Mouse (Mus musculus) midbrain, embryonic 14.5 days (tissue): ENCODE data around the gene Btnl1. TPM values are rescaled to one million over a fixed set of nuclear protein-coding genes. Genes with fewer than 3 reads are reported as not detected.

Experiments used
- ATAC-seq: fragments of 200-750 bp; cut with Nextera tagmentation; 2 replicates; pipeline ENCODE4 v1.8.0; 2017; ENCODE audit warnings: moderate number of reproducible peaks, moderate library complexity; ENCODE audit not compliant: low FRiP score, low TSS enrichment
- DNase-seq: peaks from one replicate; pipeline ENCODE4 v3.0.0-alpha.2; 2015
- H3K27ac ChIP-seq: fragments of 300-500 bp; sonication (generic); replicated peaks from 2 replicates; pipeline ENCODE4 v1.5.1; 2014; ENCODE audit warnings: mild to moderate bottlenecking, low read depth, low read length, moderate library complexity
- H3K27me3 ChIP-seq: fragments of 300-500 bp; sonication (generic); 2 replicates; pipeline ENCODE4 v1.6.1; 2014; ENCODE audit warnings: low read length, control low read depth, mixed read lengths; ENCODE audit not compliant: control insufficient read depth, insufficient read depth
- H3K36me3 ChIP-seq: fragments of 300-500 bp; sonication (generic); 2 replicates; pipeline ENCODE4 v1.6.1; 2014; ENCODE audit warnings: low read length, control low read depth; ENCODE audit not compliant: control insufficient read depth, insufficient read depth
- H3K4me1 ChIP-seq: fragments of 300-500 bp; sonication (generic); 2 replicates; pipeline ENCODE4 v1.6.1; 2014; ENCODE audit warnings: mild to moderate bottlenecking, antibody characterized with exemption, low read length, control low read depth; ENCODE audit not compliant: control insufficient read depth, insufficient read depth
- H3K4me2 ChIP-seq: fragments of 300-500 bp; sonication (generic); 2 replicates; pipeline ENCODE4 v1.6.1; 2014; ENCODE audit warnings: mild to moderate bottlenecking, low read length, moderate library complexity
- H3K4me3 ChIP-seq: fragments of 300-500 bp; sonication (generic); replicated peaks from 2 replicates; pipeline ENCODE4 v1.5.1; 2014; ENCODE audit warnings: low read depth, low read length
- H3K9ac ChIP-seq: fragments of 300-500 bp; sonication (generic); replicated peaks from 2 replicates; pipeline ENCODE4 v1.6.1; 2014; ENCODE audit warnings: mild to moderate bottlenecking, low read length, moderate library complexity
- H3K9me3 ChIP-seq: fragments of 300-500 bp; sonication (generic); 2 replicates; pipeline ENCODE4 v1.6.1; 2016; ENCODE audit warnings: low read length, control low read depth, mixed read lengths; ENCODE audit not compliant: control insufficient read depth
- WGBS: fragments of 180-500 bp; shearing (Covaris S2); extraction: QIAGEN DNeasy Blood & Tissue Kit; methylation state at CpG from one replicate; pipeline ENCODE4 v1.1.7; 2014; 5-methylcytosine and 5-hydroxymethylcytosine counted together
- polyA plus RNA-seq: library from polyadenylated mRNA; unstranded; fragments of >200 nt; fragmentation: Nextera tagmentation; extraction: Ambion mirVana; gene quantifications from 2 replicates; pipeline ENCODE4 v1.2.1, GENCODE M21; 2014

The Btnl1 gene
- polyA plus RNA-seq, 1 experiment from 2014 or later: not detected

DNA sequence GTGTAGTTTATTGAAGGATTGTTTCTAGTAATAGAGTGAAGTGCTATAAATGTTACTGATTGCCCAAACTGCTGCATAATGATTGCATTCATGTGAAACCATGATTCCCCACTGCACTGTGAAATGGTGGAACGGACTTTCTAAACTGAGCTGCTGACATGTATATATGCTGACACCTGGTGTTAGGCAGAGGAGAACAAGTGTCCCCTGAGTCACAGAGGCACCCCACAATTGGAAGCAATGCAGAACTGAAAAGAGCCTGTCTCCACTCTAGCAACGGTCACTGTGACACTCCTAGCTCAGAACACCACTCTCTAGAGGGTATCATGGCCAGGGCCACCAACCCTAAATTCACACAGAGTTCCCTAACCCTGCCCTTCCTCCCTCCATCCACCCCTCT lies 1.8 kb downstream of the Btnl1 start:
- Histone ChIP-seq H3K4me1 (no peaks in the 10 kb centered on the region), H3K27me3 (no peaks in the 10 kb centered on the region), H3K36me3 (no peaks in the 10 kb centered on the region), H3K9me3 (no peaks in the 10 kb centered on the region), H3K4me3 (no peak overlapping the region), H3K27ac (no peak overlapping the region), H3K4me2 (no peak overlapping the region), H3K9ac (no peak overlapping the region)
- WGBS: 82% methylated on average over 2 of the region's 2 CpGs
- no peak for ATAC-seq
- no peak for DNase-seq

DNA sequence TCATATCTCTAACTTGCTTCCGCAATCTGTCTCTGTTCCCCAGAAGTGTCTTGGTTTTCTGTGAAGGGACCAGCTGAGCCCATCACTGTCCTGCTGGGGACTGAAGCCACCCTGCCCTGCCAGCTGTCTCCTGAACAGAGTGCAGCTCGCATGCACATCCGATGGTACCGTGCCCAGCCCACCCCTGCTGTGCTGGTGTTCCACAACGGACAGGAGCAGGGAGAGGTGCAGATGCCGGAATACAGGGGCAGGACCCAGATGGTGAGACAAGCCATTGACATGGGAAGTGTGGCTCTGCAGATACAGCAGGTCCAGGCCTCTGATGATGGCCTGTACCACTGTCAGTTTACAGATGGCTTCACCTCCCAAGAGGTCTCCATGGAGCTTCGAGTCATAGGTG lies 2.5 kb downstream of the Btnl1 start:
- Histone ChIP-seq H3K27me3 (no peaks in the 10 kb centered on the region), H3K27ac (no peak overlapping the region), H3K4me1 (no peaks in the 10 kb centered on the region), H3K9me3 (no peaks in the 10 kb centered on the region), H3K4me2 (no peak overlapping the region), H3K9ac (no peak overlapping the region), H3K4me3 (no peak overlapping the region), H3K36me3 (no peaks in the 10 kb centered on the region)
- 77% methylated on average over 7 of the region's 7 CpGs for WGBS
- DNase-seq (no peak), ATAC-seq (no peak)

DNA sequence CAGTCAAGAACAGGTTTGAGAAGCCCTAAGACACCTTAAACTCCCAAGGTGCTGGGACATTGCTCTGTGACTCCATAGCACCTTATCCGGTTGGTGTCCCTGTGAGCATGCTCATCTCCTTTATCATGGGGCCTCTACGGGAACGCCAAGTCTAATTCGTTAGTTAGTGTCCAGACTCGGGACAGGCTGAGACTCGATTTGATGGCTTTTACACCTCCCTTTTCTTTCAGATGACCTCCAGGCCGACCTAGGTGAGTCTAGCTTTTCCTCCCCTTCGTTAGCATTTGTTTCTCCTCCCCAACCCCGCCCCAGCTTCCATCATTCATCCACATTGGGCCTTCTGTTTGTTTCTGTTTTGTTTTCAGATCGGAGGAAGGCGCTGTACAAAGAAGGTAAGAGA lies 4.9 kb downstream of the Btnl1 start:
- H3K36me3 ChIP-seq: no peaks in the 10 kb centered on the region
- H3K27me3 ChIP-seq: no peaks in the 10 kb centered on the region
- no peak overlapping the region for H3K27ac ChIP-seq
- no peak overlapping the region for H3K4me3 ChIP-seq
- H3K9me3 ChIP-seq: no peaks in the 10 kb centered on the region
- 80% methylated on average over 11 of the region's 11 CpGs for WGBS
- no peak overlapping the region for H3K9ac ChIP-seq
- ATAC-seq (no peak), DNase-seq (no peak)
- no peak overlapping the region for H3K4me2 ChIP-seq
- no peaks in the 10 kb centered on the region for H3K4me1 ChIP-seq

DNA sequence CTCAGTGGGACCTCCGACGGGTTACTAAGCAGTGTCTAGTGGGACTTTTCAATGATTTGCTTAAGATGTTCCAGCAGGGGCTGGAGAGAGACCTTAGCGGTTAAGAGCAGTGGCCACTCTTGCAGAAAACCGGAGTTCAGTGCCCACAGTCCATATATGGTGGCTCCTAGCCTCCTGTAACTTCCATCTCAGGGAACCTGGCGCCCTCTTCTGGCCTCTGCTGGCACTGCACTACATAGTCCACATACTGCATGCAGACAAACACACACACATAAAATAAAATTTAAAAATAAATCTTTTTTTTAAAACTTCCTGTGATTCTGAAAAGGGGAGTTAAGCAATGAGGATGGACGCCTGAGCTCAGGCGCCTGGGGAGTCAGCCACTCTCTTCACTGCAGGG lies 6.3 kb downstream of the Btnl1 start:
- H3K4me3 ChIP-seq: no peak overlapping the region
- ATAC-seq (no peak), DNase-seq (no peak)
- no peak overlapping the region for H3K27ac ChIP-seq
- H3K4me2 ChIP-seq: no peak overlapping the region
- no peaks in the 10 kb centered on the region for H3K9me3 ChIP-seq
- 78% methylated on average over 7 of the region's 7 CpGs for WGBS
- H3K36me3 ChIP-seq: no peaks in the 10 kb centered on the region
- no peaks in the 10 kb centered on the region for H3K27me3 ChIP-seq
- no peak overlapping the region for H3K9ac ChIP-seq
- H3K4me1 ChIP-seq: no peaks in the 10 kb centered on the region

DNA sequence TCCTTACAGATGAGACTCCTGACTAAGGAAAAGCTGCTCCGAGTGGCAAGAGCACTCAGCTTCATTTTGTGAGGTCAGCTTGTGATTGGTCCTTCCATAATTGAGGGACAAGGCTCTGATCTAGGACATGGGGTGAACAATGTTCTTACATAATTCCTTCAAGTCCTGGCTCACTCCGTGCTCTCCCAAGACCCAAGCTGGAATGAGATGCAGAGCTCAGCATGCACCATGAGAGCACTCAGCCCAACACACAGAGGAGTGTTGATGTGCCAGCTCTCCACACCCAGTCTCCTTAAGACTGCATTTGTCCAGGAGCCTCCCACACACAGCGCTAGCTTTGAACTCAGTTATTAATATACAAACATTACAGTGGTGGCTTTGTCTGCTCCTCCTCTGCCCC lies 7.8 kb downstream of the Btnl1 start:
- Histone ChIP-seq H3K36me3 (no peaks in the 10 kb centered on the region), H3K27ac (no peak overlapping the region), H3K4me2 (no peak overlapping the region), H3K4me3 (no peak overlapping the region), H3K4me1 (no peaks in the 10 kb centered on the region), H3K9ac (no peak overlapping the region), H3K27me3 (no peaks in the 10 kb centered on the region), H3K9me3 (no peaks in the 10 kb centered on the region)
- no peak for ATAC-seq
- DNase-seq: no peak
- 73% methylated on average over 3 of the region's 3 CpGs for WGBS

DNA sequence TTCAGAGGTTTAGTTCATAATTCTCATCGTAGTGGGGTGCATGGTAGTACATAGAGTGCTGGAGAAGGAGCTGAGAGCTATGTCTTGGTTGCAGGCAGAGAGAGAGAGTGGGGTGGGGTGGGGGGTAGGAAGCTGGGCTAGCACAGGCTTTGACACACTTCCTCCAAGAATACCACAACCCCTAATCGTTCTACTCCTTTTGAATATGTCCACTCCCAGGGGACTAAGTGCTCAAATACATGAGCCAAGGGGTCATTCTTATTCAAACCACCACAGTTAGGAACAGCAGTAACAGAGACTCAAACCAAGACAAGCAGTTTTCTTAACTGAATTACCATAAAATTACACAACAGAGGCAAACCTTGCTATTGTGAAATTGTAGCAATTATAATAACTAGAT lies 9.7 kb downstream of the Btnl1 start:
- WGBS: 81% methylated on average over 2 of the region's 2 CpGs
- Histone ChIP-seq H3K4me1 (no peaks in the 10 kb centered on the region), H3K27me3 (no peaks in the 10 kb centered on the region), H3K36me3 (no peaks in the 10 kb centered on the region), H3K27ac (no peak overlapping the region), H3K4me3 (no peak overlapping the region), H3K4me2 (no peak overlapping the region), H3K9me3 (no peaks in the 10 kb centered on the region), H3K9ac (no peak overlapping the region)
- DNase-seq (no peak), ATAC-seq (no peak)

DNA sequence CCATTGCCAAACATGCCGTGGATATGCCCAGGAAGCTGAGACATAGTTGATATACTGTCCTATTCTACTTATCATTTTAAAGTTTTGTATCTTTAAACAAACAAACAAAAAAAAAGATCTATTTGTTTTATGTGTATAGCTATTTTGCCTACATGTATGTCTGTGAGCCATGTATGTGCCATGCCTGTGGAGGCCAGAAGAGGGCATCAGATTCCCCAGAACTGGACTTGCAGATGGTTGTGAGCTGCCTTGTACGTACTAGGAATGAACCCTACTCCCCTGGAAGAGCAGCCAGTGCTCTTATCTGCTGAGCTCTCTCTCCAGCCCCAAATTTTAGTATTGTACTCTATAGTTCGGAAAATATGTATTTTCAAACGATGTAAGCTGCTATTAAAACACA lies 11.6 kb downstream of the Btnl1 start:
- Histone ChIP-seq H3K36me3 (no peaks in the 10 kb centered on the region), H3K4me3 (no peak overlapping the region), H3K27ac (no peak overlapping the region), H3K4me2 (no peak overlapping the region), H3K9me3 (no peaks in the 10 kb centered on the region), H3K4me1 (no peaks in the 10 kb centered on the region), H3K9ac (no peak overlapping the region), H3K27me3 (no peaks in the 10 kb centered on the region)
- WGBS: 36% methylated on average over 4 of the region's 4 CpGs
- ATAC-seq: no peak
- peak; percentile 58 for DNase-seq

DNA sequence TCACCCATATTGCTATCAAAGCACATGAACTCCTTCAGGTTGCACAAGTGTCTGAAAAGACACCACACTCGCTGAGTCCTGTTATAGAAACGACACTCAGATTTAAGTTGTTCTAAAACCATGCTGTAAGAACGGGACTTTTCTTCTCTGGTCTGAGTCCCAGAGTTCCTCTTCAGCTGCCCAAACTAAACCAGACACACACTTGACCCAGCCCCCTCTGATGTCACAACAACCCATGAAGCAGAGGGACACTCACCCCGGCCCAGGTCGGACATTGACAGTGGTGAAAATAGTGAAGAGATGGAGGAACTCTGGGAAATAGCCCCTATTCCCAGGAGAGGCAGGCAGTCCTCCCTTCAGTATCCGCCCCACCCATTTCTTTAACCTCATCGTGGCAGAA lies 14.6 kb downstream of the Btnl1 start:
- no peak for DNase-seq
- Histone ChIP-seq H3K9me3 (no peaks in the 10 kb centered on the region), H3K4me3 (no peak overlapping the region), H3K27ac (no peak overlapping the region), H3K4me1 (no peaks in the 10 kb centered on the region), H3K27me3 (no peaks in the 10 kb centered on the region), H3K9ac (no peak overlapping the region), H3K36me3 (no peaks in the 10 kb centered on the region), H3K4me2 (peak overlapping the region; percentile 67; the same call in 1 of the 2 replicates)
- WGBS: 73% methylated on average over 7 of the region's 7 CpGs
- ATAC-seq: no peak

DNA sequence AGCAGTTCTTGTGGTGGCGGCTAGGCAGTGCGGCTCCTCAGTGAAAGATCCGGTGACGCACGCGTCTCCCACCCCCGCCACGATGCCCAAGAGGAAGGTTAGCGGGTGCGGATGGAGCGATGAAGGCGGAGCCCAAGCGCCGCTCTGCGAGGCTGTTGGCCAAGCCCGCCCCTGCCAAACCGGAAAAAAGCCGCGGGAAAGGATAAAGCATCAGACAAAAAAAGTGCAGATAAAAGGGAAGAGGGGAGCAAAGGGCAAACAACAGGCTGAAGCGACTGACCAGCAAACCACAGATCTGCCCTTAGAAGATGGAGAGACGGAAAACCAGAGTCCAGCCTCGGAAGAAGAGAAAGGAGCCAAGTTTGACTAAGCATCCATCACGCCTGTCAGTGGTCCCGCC lies 15.4 kb downstream of the Btnl1 start:
- 4% methylated on average over 24 of the region's 24 CpGs for WGBS

More for the DNA sequence above, 15.4 kb downstream of the Btnl1 start:
- Histone ChIP-seq H3K36me3 (no peaks in the 10 kb centered on the region), H3K27ac (no peak overlapping the region), H3K4me3 (peak overlapping the region; percentile 38), H3K4me1 (no peaks in the 10 kb centered on the region), H3K27me3 (no peaks in the 10 kb centered on the region), H3K9ac (peak overlapping the region; percentile 37; the same call in 1 of the 2 replicates), H3K4me2 (peak overlapping the region; percentile 67), H3K9me3 (no peaks in the 10 kb centered on the region)
- ATAC-seq: no peak
- peak; percentile 73 for DNase-seq
